Mouse (Mus musculus): ENCODE data around the gene Mdc1. TPM values are rescaled to one million over a fixed set of nuclear protein-coding genes. Genes with fewer than 3 reads are reported as not detected.

Gene Mdc1
- polyA plus RNA-seq, 1 experiment from 2014 or later, result 8.6 TPM

- no peak overlapping the region for H3K9ac ChIP-seq (ENCODE audit: low read depth, low read length)
- peaks cover 35% of the 10 kb centered on the region for H3K4me1 ChIP-seq (ENCODE audit: control insufficient read depth, insufficient read depth, low read length)
- peaks cover 21% of the 10 kb centered on the region for H3K36me3 ChIP-seq (ENCODE audit: control insufficient read depth, insufficient read depth, low read length)
- peak overlapping the region; percentile 34; the same call in 1 of the 2 replicates for H3K27ac ChIP-seq (ENCODE audit: low read length)
- no peak for ATAC-seq
- H3K27me3 ChIP-seq (ENCODE audit: control insufficient read depth, insufficient read depth, low read depth, low read length), result no peaks in the 10 kb centered on the region
- 76% methylated on average over 8 of the region's 8 CpGs for WGBS
- no peak overlapping the region for H3K4me2 ChIP-seq (ENCODE audit: low read length)
- no peak overlapping the region for H3K4me3 ChIP-seq (ENCODE audit: low read depth, low read length)
- H3K9me3 ChIP-seq (replicated peaks; ENCODE audit: control insufficient read depth, low read length, poor library complexity, severe bottlenecking), result no peaks in the 10 kb centered on the region
Observed at GRCm38 (mm10) chr17:35832400-35833238, 8.7 kb upstream of the Mdc1 start.

GRCm38 (mm10) chr17:35833239-35833751, 8.0 kb upstream of the Mdc1 start:
- no peak overlapping the region for H3K4me2 ChIP-seq (ENCODE audit: low read length)
- H3K9me3 ChIP-seq (replicated peaks; ENCODE audit: control insufficient read depth, low read length, poor library complexity, severe bottlenecking), result no peaks in the 10 kb centered on the region
- peak overlapping the region; percentile 34; the same call in 1 of the 2 replicates for H3K27ac ChIP-seq (ENCODE audit: low read length)
- ATAC-seq, result no peak
- H3K4me1 ChIP-seq (ENCODE audit: control insufficient read depth, insufficient read depth, low read length), result peaks cover 35% of the 10 kb centered on the region
- H3K36me3 ChIP-seq (ENCODE audit: control insufficient read depth, insufficient read depth, low read length), result peaks cover 21% of the 10 kb centered on the region
- 23% methylated on average over 5 of the region's 5 CpGs for WGBS
- no peak overlapping the region for H3K9ac ChIP-seq (ENCODE audit: low read depth, low read length)
- H3K4me3 ChIP-seq (ENCODE audit: low read depth, low read length), result no peak overlapping the region
- H3K27me3 ChIP-seq (ENCODE audit: control insufficient read depth, insufficient read depth, low read depth, low read length), result no peaks in the 10 kb centered on the region

DNA sequence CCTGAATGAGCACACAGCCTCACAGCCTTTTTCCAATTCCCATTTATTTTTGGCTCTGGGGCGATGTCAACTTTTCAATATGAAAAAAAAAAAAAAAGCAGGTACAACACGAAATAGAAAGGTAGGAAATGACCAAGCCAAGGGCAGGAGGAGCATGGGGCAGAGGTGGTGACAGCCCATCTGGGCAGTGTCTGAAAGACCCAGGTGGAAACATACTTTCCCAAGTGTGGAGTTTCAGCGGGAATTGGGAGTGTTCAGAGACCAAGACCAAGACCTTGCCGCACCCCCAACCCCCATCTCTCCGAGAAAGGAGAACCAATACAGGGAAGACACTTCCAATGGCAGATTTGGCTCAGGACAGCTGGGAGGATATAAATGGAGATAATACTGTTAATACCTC, 7.4 kb upstream of the Mdc1 start:
- peak overlapping the region; percentile 24; the same call in 1 of the 2 replicates for H3K4me2 ChIP-seq (ENCODE audit: low read length)
- 54% methylated on average over 5 of the region's 5 CpGs for WGBS
- H3K36me3 ChIP-seq (ENCODE audit: control insufficient read depth, insufficient read depth, low read length), result peaks cover 21% of the 10 kb centered on the region
- no peak for ATAC-seq
- peak overlapping the region; percentile 4; the same call in 1 of the 2 replicates for H3K27ac ChIP-seq (ENCODE audit: low read length)
- H3K27me3 ChIP-seq (ENCODE audit: control insufficient read depth, insufficient read depth, low read depth, low read length), result no peaks in the 10 kb centered on the region
- H3K9me3 ChIP-seq (replicated peaks; ENCODE audit: control insufficient read depth, low read length, poor library complexity, severe bottlenecking), result no peaks in the 10 kb centered on the region
- H3K4me1 ChIP-seq (ENCODE audit: control insufficient read depth, insufficient read depth, low read length), result peaks cover 35% of the 10 kb centered on the region
- no peak overlapping the region for H3K4me3 ChIP-seq (ENCODE audit: low read depth, low read length)
- H3K9ac ChIP-seq (ENCODE audit: low read depth, low read length), result 0 out of 2 replicates have a peak overlapping the region, but pooled peaks have one; percentile 13

- Histone ChIP-seq H3K27me3 (ENCODE audit: control insufficient read depth, insufficient read depth, low read depth, low read length) (no peaks in the 10 kb centered on the region), H3K4me1 (ENCODE audit: control insufficient read depth, insufficient read depth, low read length) (peaks cover 42% of the 10 kb centered on the region)
- no peak for ATAC-seq
Observed at GRCm38 (mm10) chr17:35834696-35835422, 6.5 kb upstream of the Mdc1 start.

GRCm38 (mm10) chr17:35835424-35836140, 5.7 kb upstream of the Mdc1 start:
- WGBS, result 74% methylated on average over 26 of the region's 26 CpGs
- peaks cover 21% of the 10 kb centered on the region for H3K36me3 ChIP-seq (ENCODE audit: control insufficient read depth, insufficient read depth, low read length)
- H3K27me3 ChIP-seq (ENCODE audit: control insufficient read depth, insufficient read depth, low read depth, low read length), result no peaks in the 10 kb centered on the region
- H3K4me1 ChIP-seq (ENCODE audit: control insufficient read depth, insufficient read depth, low read length), result peaks cover 41% of the 10 kb centered on the region
- H3K4me3 ChIP-seq (ENCODE audit: low read depth, low read length), result peak overlapping the region; percentile 72
- peak overlapping the region; percentile 93 for H3K9ac ChIP-seq (ENCODE audit: low read depth, low read length)
- H3K9me3 ChIP-seq (replicated peaks; ENCODE audit: control insufficient read depth, low read length, poor library complexity, severe bottlenecking), result no peaks in the 10 kb centered on the region
- peak overlapping the region; percentile 81 for H3K4me2 ChIP-seq (ENCODE audit: low read length)
- no peak overlapping the region; the same call in none of the 2 replicates for H3K27ac ChIP-seq (ENCODE audit: low read length)
- ATAC-seq, result no peak

More at GRCm38 (mm10) chr17:35834696-35835422, 6.5 kb upstream of the Mdc1 start:
- no peaks in the 10 kb centered on the region for H3K9me3 ChIP-seq (replicated peaks; ENCODE audit: control insufficient read depth, low read length, poor library complexity, severe bottlenecking)
- 78% methylated on average over 26 of the region's 26 CpGs for WGBS
- H3K4me2 ChIP-seq (ENCODE audit: low read length), result peak overlapping the region; percentile 81
- no peak overlapping the region; the same call in 1 of the 2 replicates for H3K27ac ChIP-seq (ENCODE audit: low read length)
- peaks cover 21% of the 10 kb centered on the region for H3K36me3 ChIP-seq (ENCODE audit: control insufficient read depth, insufficient read depth, low read length)
- peak overlapping the region; percentile 93 for H3K9ac ChIP-seq (ENCODE audit: low read depth, low read length)
- peak overlapping the region; percentile 72 for H3K4me3 ChIP-seq (ENCODE audit: low read depth, low read length)

DNA sequence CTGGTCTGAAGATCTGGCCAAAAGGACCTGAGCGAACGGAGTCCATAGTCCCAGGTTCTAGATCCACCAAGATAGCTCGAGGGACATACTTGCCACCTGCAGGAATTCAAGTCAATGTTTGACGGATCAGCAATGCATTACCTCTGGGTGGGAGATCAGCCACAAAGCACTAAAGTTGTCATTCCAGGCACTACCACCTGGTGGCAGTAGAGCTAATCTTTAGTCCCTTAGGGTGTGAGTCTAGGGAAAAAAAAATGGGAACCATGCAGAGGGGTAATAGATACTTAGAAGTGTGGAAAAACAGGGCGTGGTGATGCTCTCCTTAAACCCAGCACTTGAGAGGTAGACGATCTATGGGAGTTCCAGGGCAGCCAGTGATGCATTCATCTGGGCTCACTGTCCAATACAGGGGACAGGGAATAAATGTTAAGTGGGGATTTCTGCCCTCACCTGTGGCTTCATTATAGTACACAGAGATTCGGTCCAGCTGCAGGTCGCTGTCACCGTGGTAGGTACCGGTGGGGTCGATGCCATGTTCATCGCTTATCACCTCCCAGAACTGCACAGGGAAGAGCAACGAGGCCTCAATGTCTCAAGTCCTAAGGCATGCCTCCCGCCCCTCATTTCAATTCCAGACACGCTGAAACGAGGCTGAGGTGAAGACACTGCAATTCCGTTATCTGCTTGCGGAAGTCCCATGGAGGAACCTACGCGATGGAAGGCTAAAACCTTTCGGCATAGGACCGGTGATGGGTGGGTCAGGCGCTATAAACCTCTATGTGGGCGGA, 4.9 kb upstream of the Mdc1 start:
- 8% methylated on average over 24 of the region's 24 CpGs for WGBS
- H3K4me1 ChIP-seq (ENCODE audit: control insufficient read depth, insufficient read depth, low read length), result peaks cover 41% of the 10 kb centered on the region
- H3K27me3 ChIP-seq (ENCODE audit: control insufficient read depth, insufficient read depth, low read depth, low read length), result no peaks in the 10 kb centered on the region
- peak overlapping the region; percentile 81 for H3K4me2 ChIP-seq (ENCODE audit: low read length)
- H3K9ac ChIP-seq (ENCODE audit: low read depth, low read length), result peak overlapping the region; percentile 93
- peak overlapping the region; percentile 72 for H3K4me3 ChIP-seq (ENCODE audit: low read depth, low read length)
- H3K27ac ChIP-seq (ENCODE audit: low read length), result peak overlapping the region; percentile 97
- 0 out of 2 replicates have a peak, but pooled peaks have one; percentile 3 for ATAC-seq
- H3K36me3 ChIP-seq (ENCODE audit: control insufficient read depth, insufficient read depth, low read length), result peaks cover 21% of the 10 kb centered on the region
- no peaks in the 10 kb centered on the region for H3K9me3 ChIP-seq (replicated peaks; ENCODE audit: control insufficient read depth, low read length, poor library complexity, severe bottlenecking)

- Histone ChIP-seq H3K36me3 (ENCODE audit: control insufficient read depth, insufficient read depth, low read length) (peaks cover 21% of the 10 kb centered on the region), H3K4me3 (ENCODE audit: low read depth, low read length) (peak overlapping the region; percentile 72), H3K9me3 (replicated peaks; ENCODE audit: control insufficient read depth, low read length, poor library complexity, severe bottlenecking) (no peaks in the 10 kb centered on the region), H3K27ac (ENCODE audit: low read length) (peak overlapping the region; percentile 97), H3K4me1 (ENCODE audit: control insufficient read depth, insufficient read depth, low read length) (peaks cover 42% of the 10 kb centered on the region), H3K9ac (ENCODE audit: low read depth, low read length) (peak overlapping the region; percentile 93), H3K27me3 (ENCODE audit: control insufficient read depth, insufficient read depth, low read depth, low read length) (no peaks in the 10 kb centered on the region), H3K4me2 (ENCODE audit: low read length) (peak overlapping the region; percentile 81)
- WGBS, result under 1% methylated on average over 24 of the region's 25 CpGs
- ATAC-seq, result peak; percentile 12
Observed at GRCm38 (mm10) chr17:35836991-35837422, 4.3 kb upstream of the Mdc1 start.

- Histone ChIP-seq H3K36me3 (ENCODE audit: control insufficient read depth, insufficient read depth, low read length) (peaks cover 19% of the 10 kb centered on the region), H3K4me1 (ENCODE audit: control insufficient read depth, insufficient read depth, low read length) (peaks cover 44% of the 10 kb centered on the region), H3K4me3 (ENCODE audit: low read depth, low read length) (peak overlapping the region; percentile 72), H3K4me2 (ENCODE audit: low read length) (peak overlapping the region; percentile 81), H3K9me3 (replicated peaks; ENCODE audit: control insufficient read depth, low read length, poor library complexity, severe bottlenecking) (no peaks in the 10 kb centered on the region), H3K9ac (ENCODE audit: low read depth, low read length) (peak overlapping the region; percentile 93), H3K27me3 (ENCODE audit: control insufficient read depth, insufficient read depth, low read depth, low read length) (no peaks in the 10 kb centered on the region), H3K27ac (ENCODE audit: low read length) (peak overlapping the region; percentile 97)
- under 1% methylated on average over 18 of the region's 18 CpGs for WGBS
- ATAC-seq, result no peak
Observed at GRCm38 (mm10) chr17:35837487-35837886, 3.8 kb upstream of the Mdc1 start.

Data from midbrain, embryonic 16.5 days (tissue).